Mouse (Mus musculus): ENCODE results near the gene Fstl1. TPM values are rescaled to one million over a fixed set of nuclear protein-coding genes. Genes with fewer than 3 reads are reported as not detected.

Fstl1 gene
- total and polyA plus RNA-seq, 3 experiments = 0.34 to 0.87 (median 0.59) TPM

GRCm38 (mm10) chr16:37801097-37801496 lies 24.4 kb downstream of the Fstl1 start:
- DNase-seq (ENCODE audit: extremely low read depth) = no peak
- Histone ChIP-seq H3K79me2 (replicated peaks; ENCODE audit: control insufficient read depth, extremely low read depth, insufficient read depth, poor library complexity, severe bottlenecking) (no peaks in the 10 kb centered on the region), H3K4me1 (ENCODE audit: control insufficient read depth in 1 of 2, insufficient read depth in 2 of 2) (no peaks in the 10 kb centered on the region), H3K27me3 (replicated peaks) (no peaks in the 10 kb centered on the region), H3K27ac (ENCODE audit: insufficient read depth, low read depth) (no peak overlapping the region), H3K36me3 (replicated peaks in 1 of 2; ENCODE audit: control insufficient read depth in 1 of 2, insufficient read depth in 1 of 2, low read length in 1 of 2) (no peaks in the 10 kb centered on the region), H3K4me3 (replicated peaks in 1 of 3; ENCODE audit: low read depth in 2 of 3, low read length in 2 of 3, poor library complexity in 1 of 3) (no peak overlapping the region), H3K9ac (ENCODE audit: insufficient read depth, low read depth) (no peak overlapping the region), H3K4me2 (ENCODE audit: insufficient read depth, low read depth, poor library complexity, severe bottlenecking) (no peak overlapping the region), H3K9me3 (replicated peaks; ENCODE audit: low read length) (peaks cover 11% of the 10 kb centered on the region)
- in situ Hi-C loops (cut with MboI; ENCODE audit: low pct_ligation_motif_present, low pct_unique_long_range_greater_than_20kb, low sequenced_read_pairs) (no loop called here), dilution Hi-C loops (cut with MboI; ENCODE audit: extremely low pct_ligation_motif_present, extremely low pct_unique_long_range_greater_than_20kb, low sequenced_read_pairs) (no loop called here)
- TF ChIP-seq USF1 (IDR thresholded peaks at IDR 0.05; ENCODE audit: low read depth, low read length) (no peak), SIN3A (IDR thresholded peaks at IDR 0.05; ENCODE audit: low read length) (no peak), EP300 (IDR thresholded peaks at IDR 0.05; ENCODE audit: low read length) (no peak), KAT2A (IDR thresholded peaks at IDR 0.05; ENCODE audit: insufficient replicate concordance, low read length) (no peak), JUN (IDR thresholded peaks at IDR 0.05; ENCODE audit: insufficient read depth, low read depth, low read length) (no peak), MYC (IDR thresholded peaks at IDR 0.05; ENCODE audit: low read depth, low read length) (no peak), HCFC1 (IDR thresholded peaks at IDR 0.05; ENCODE audit: low read depth, low read length) (no peak), CHD2 (IDR thresholded peaks at IDR 0.05; ENCODE audit: low read length) (no peak), CTCF (conservative IDR thresholded peaks at IDR 0.05 in 1 of 2, IDR thresholded peaks at IDR 0.05 in 1 of 2; ENCODE audit: low read depth in 2 of 2, low read length in 2 of 2) (no peak), JUND (conservative IDR thresholded peaks at IDR 0.05; ENCODE audit: low read depth, low read length) (no peak), RAD21 (IDR thresholded peaks at IDR 0.05; ENCODE audit: low read depth, low read length) (no peak), GABPA (IDR thresholded peaks at IDR 0.05; ENCODE audit: insufficient replicate concordance, low read depth, low read length) (no peak), ETS1 (conservative IDR thresholded peaks at IDR 0.05; ENCODE audit: low read depth, low read length) (no peak)

GRCm38 (mm10) chr16:37802686-37803295 lies 26.1 kb downstream of the Fstl1 start:
- DNase-seq (ENCODE audit: extremely low read depth) = no peak
- no peak overlapping the region for H3K27ac ChIP-seq (ENCODE audit: insufficient read depth, low read depth)
- H3K27me3 ChIP-seq (replicated peaks) = no peaks in the 10 kb centered on the region
- H3K4me3 ChIP-seq (replicated peaks in 1 of 3; ENCODE audit: low read depth in 2 of 3, low read length in 2 of 3, poor library complexity in 1 of 3) = no peak overlapping the region
- peaks cover 11% of the 10 kb centered on the region for H3K9me3 ChIP-seq (replicated peaks; ENCODE audit: low read length)
- dilution Hi-C loops (cut with MboI; ENCODE audit: extremely low pct_ligation_motif_present, extremely low pct_unique_long_range_greater_than_20kb, low sequenced_read_pairs) = no loop called here
- H3K4me2 ChIP-seq (ENCODE audit: insufficient read depth, low read depth, poor library complexity, severe bottlenecking) = no peak overlapping the region
- no peaks in the 10 kb centered on the region for H3K4me1 ChIP-seq (ENCODE audit: control insufficient read depth in 1 of 2, insufficient read depth in 2 of 2)
- TF ChIP-seq UBTF (IDR thresholded peaks at IDR 0.05; ENCODE audit: low read depth, low read length) (no peak), GABPA (IDR thresholded peaks at IDR 0.05; ENCODE audit: insufficient replicate concordance, low read depth, low read length) (no peak), PAX5 (IDR thresholded peaks at IDR 0.05; ENCODE audit: low read length) (no peak), MEF2A (IDR thresholded peaks at IDR 0.05; ENCODE audit: borderline replicate concordance, low read depth, low read length) (no peak), ETS1 (conservative IDR thresholded peaks at IDR 0.05; ENCODE audit: low read depth, low read length) (no peak), EP300 (IDR thresholded peaks at IDR 0.05; ENCODE audit: low read length) (no peak), E2F4 (IDR thresholded peaks at IDR 0.05; ENCODE audit: insufficient replicate concordance, low read depth, low read length) (no peak)
- H3K9ac ChIP-seq (ENCODE audit: insufficient read depth, low read depth) = no peak overlapping the region
- H3K79me2 ChIP-seq (replicated peaks; ENCODE audit: control insufficient read depth, extremely low read depth, insufficient read depth, poor library complexity, severe bottlenecking) = no peaks in the 10 kb centered on the region
- no peaks in the 10 kb centered on the region for H3K36me3 ChIP-seq (replicated peaks in 1 of 2; ENCODE audit: control insufficient read depth in 1 of 2, insufficient read depth in 1 of 2, low read length in 1 of 2)
- in situ Hi-C loops (cut with MboI; ENCODE audit: low pct_ligation_motif_present, low pct_unique_long_range_greater_than_20kb, low sequenced_read_pairs) = no loop called here
